Mouse (Mus musculus) midbrain, embryonic 11.5 days (tissue): ENCODE data around the gene Map3k4. TPM values are rescaled to one million over a fixed set of nuclear protein-coding genes. Genes with fewer than 3 reads are reported as not detected.
"Not testable (repeated sequence)": the region's sequence is repeated elsewhere in the genome, so short reads cannot be mapped to it uniquely, and the experiment has no call there.

Source experiments
- ATAC-seq: fragments of 200-750 bp; cut with Nextera tagmentation; 2 replicates; pipeline ENCODE4 v1.8.0; 2017; ENCODE audit warnings: moderate TSS enrichment, moderate library complexity; ENCODE audit not compliant: low FRiP score
- DNase-seq: peaks from one replicate; pipeline ENCODE4 v3.0.0; 2015; ENCODE audit warnings: low spot score; ENCODE audit errors: missing footprints
- H3K27ac ChIP-seq: fragments of 300-500 bp; sonication (generic); 2 replicates; pipeline ENCODE4 v1.5.1; 2014; ENCODE audit warnings: low read depth, low read length
- H3K27me3 ChIP-seq: fragments of 300-500 bp; sonication (generic); 2 replicates; pipeline ENCODE4 v1.6.1; 2014; ENCODE audit warnings: mild to moderate bottlenecking, low read length, moderate library complexity, mixed read lengths; ENCODE audit not compliant: control insufficient read depth, insufficient read depth
- H3K36me3 ChIP-seq: fragments of 300-500 bp; sonication (generic); 2 replicates; pipeline ENCODE4 v1.6.1; 2014; ENCODE audit warnings: mild to moderate bottlenecking, low read length, moderate library complexity, mixed read lengths; ENCODE audit not compliant: control insufficient read depth, insufficient read depth
- H3K4me1 ChIP-seq: fragments of 300-500 bp; sonication (generic); 2 replicates; pipeline ENCODE4 v1.6.1; 2014; ENCODE audit warnings: low read length; ENCODE audit not compliant: control insufficient read depth, insufficient read depth
- H3K4me2 ChIP-seq: fragments of 300-500 bp; sonication (generic); 2 replicates; pipeline ENCODE4 v1.6.1; 2014; ENCODE audit warnings: mild to moderate bottlenecking, moderate library complexity
- H3K4me3 ChIP-seq: fragments of 300-500 bp; sonication (generic); 2 replicates; pipeline ENCODE4 v1.5.1; 2014; ENCODE audit warnings: low read depth, low read length
- H3K9ac ChIP-seq: fragments of 300-500 bp; sonication (generic); 2 replicates; pipeline ENCODE4 v1.6.1; 2014; ENCODE audit warnings: low read length
- H3K9me3 ChIP-seq: fragments of 300-500 bp; sonication (generic); 2 replicates; pipeline ENCODE4 v1.6.1; 2016; ENCODE audit warnings: low read length; ENCODE audit not compliant: control insufficient read depth
- whole genome bisulfite sequencing: fragments of 180-500 bp; shearing (Covaris S2); extraction: QIAGEN DNeasy Blood & Tissue Kit; methylation state at CpG from one replicate; pipeline ENCODE4 v1.1.7; 2014; 5-methylcytosine and 5-hydroxymethylcytosine counted together
- polyA plus RNA-seq: library from polyadenylated mRNA; unstranded; fragments of >200 nt; fragmentation: Nextera tagmentation; extraction: Ambion mirVana; gene quantifications from 2 replicates; pipeline ENCODE4 v1.2.1, GENCODE M21; 2014

Map3k4 gene
- polyA plus RNA-seq, 1 experiment from 2014 or later, result 51.3 TPM

GRCm38 (mm10) chr17:12226551-12226950 is 92.0 kb downstream of the Map3k4 start:
- Histone ChIP-seq H3K27me3 (no peaks in the 10 kb centered on the region), H3K4me3 (no peak overlapping the region), H3K4me1 (no peaks in the 10 kb centered on the region), H3K4me2 (no peak overlapping the region), H3K9me3 (no peaks in the 10 kb centered on the region), H3K27ac (no peak overlapping the region), H3K36me3 (peaks cover 6% of the 10 kb centered on the region), H3K9ac (no peak overlapping the region)
- DNase-seq (peak; percentile 89), ATAC-seq (0 out of 2 replicates have a peak, but pooled peaks have one; percentile 38)
- WGBS, result 66% methylated on average over 12 of the region's 12 CpGs

- ATAC-seq (no peak), DNase-seq (peak; percentile 78)
- Histone ChIP-seq H3K4me3 (no peak overlapping the region), H3K9me3 (no peaks in the 10 kb centered on the region), H3K4me1 (no peaks in the 10 kb centered on the region), H3K4me2 (no peak overlapping the region), H3K27ac (no peak overlapping the region), H3K9ac (no peak overlapping the region), H3K36me3 (peaks cover 2% of the 10 kb centered on the region), H3K27me3 (no peaks in the 10 kb centered on the region)
- WGBS, result 70% methylated on average over 1 of the region's 1 CpGs
These were observed 93.4 kb downstream of the Map3k4 start for GRCm38 (mm10) chr17:12225227-12225626.

GRCm38 (mm10) chr17:12224551-12224950 is 94.0 kb downstream of the Map3k4 start:
- not testable (repeated sequence) for H3K4me2 ChIP-seq, H3K36me3 ChIP-seq, H3K4me1 ChIP-seq, H3K9ac ChIP-seq, H3K9me3 ChIP-seq, H3K4me3 ChIP-seq, H3K27ac ChIP-seq, DNase-seq, ATAC-seq, H3K27me3 ChIP-seq
- 91% methylated on average over 5 of the region's 7 CpGs for WGBS

- DNase-seq, result no peak
- Histone ChIP-seq H3K9me3 (no peaks in the 10 kb centered on the region), H3K27ac (no peak overlapping the region), H3K9ac (no peak overlapping the region), H3K27me3 (no peaks in the 10 kb centered on the region), H3K4me1 (no peaks in the 10 kb centered on the region), H3K4me2 (no peak overlapping the region), H3K4me3 (no peak overlapping the region), H3K36me3 (peaks cover 5% of the 10 kb centered on the region)
- 77% methylated on average over 9 of the region's 9 CpGs for WGBS
- no peak for ATAC-seq
These were observed 94.5 kb downstream of the Map3k4 start for GRCm38 (mm10) chr17:12224145-12224544.

- H3K9ac ChIP-seq, result no peak overlapping the region
- DNase-seq (peak; percentile 78), ATAC-seq (no peak)
- H3K27me3 ChIP-seq, result no peaks in the 10 kb centered on the region
- H3K4me3 ChIP-seq, result no peak overlapping the region
- H3K27ac ChIP-seq, result no peak overlapping the region
- no peaks in the 10 kb centered on the region for H3K4me1 ChIP-seq
- no peaks in the 10 kb centered on the region for H3K9me3 ChIP-seq
- no peak overlapping the region for H3K4me2 ChIP-seq
- WGBS, result 34% methylated on average over 5 of the region's 5 CpGs
- peaks cover 4% of the 10 kb centered on the region for H3K36me3 ChIP-seq
These were observed 94.9 kb downstream of the Map3k4 start for GRCm38 (mm10) chr17:12223682-12224081.

- 83% methylated on average over 6 of the region's 6 CpGs for WGBS
These were observed 96.7 kb downstream of the Map3k4 start for GRCm38 (mm10) chr17:12221926-12222325.

GRCm38 (mm10) chr17:12216224-12216623 is 102.4 kb downstream of the Map3k4 start:
- Histone ChIP-seq H3K27ac (no peak overlapping the region), H3K4me2 (no peak overlapping the region), H3K9me3 (no peaks in the 10 kb centered on the region), H3K36me3 (peaks cover 9% of the 10 kb centered on the region), H3K9ac (no peak overlapping the region), H3K4me1 (no peaks in the 10 kb centered on the region), H3K4me3 (no peak overlapping the region), H3K27me3 (no peaks in the 10 kb centered on the region)
- WGBS, result 82% methylated on average over 6 of the region's 6 CpGs
- ATAC-seq (no peak), DNase-seq (no peak)

More at GRCm38 (mm10) chr17:12221926-12222325, 96.7 kb downstream of the Map3k4 start:
- ATAC-seq (no peak), DNase-seq (no peak)
- Histone ChIP-seq H3K9ac (no peak overlapping the region), H3K27ac (no peak overlapping the region), H3K4me1 (no peaks in the 10 kb centered on the region), H3K4me2 (no peak overlapping the region), H3K4me3 (no peak overlapping the region), H3K36me3 (peaks cover 3% of the 10 kb centered on the region), H3K27me3 (no peaks in the 10 kb centered on the region), H3K9me3 (no peaks in the 10 kb centered on the region)

- no peak overlapping the region for H3K4me2 ChIP-seq
- H3K4me3 ChIP-seq, result no peak overlapping the region
- no peak overlapping the region for H3K9ac ChIP-seq
- no peaks in the 10 kb centered on the region for H3K9me3 ChIP-seq
- 92% methylated on average over 8 of the region's 8 CpGs for WGBS
- H3K4me1 ChIP-seq, result no peaks in the 10 kb centered on the region
- no peaks in the 10 kb centered on the region for H3K27me3 ChIP-seq
- ATAC-seq (no peak), DNase-seq (no peak)
- H3K36me3 ChIP-seq, result peaks cover 6% of the 10 kb centered on the region; the same call in 1 of the 2 replicates
- no peak overlapping the region for H3K27ac ChIP-seq
These were observed 105.2 kb downstream of the Map3k4 start for GRCm38 (mm10) chr17:12213430-12213829.

GRCm38 (mm10) chr17:12212341-12212740 is 106.3 kb downstream of the Map3k4 start:
- Histone ChIP-seq H3K4me2 (no peak overlapping the region), H3K27me3 (no peaks in the 10 kb centered on the region), H3K36me3 (peaks cover 6% of the 10 kb centered on the region; the same call in 1 of the 2 replicates), H3K4me3 (no peak overlapping the region), H3K4me1 (no peaks in the 10 kb centered on the region; the same call in 1 of the 2 replicates), H3K9ac (no peak overlapping the region), H3K9me3 (no peaks in the 10 kb centered on the region), H3K27ac (no peak overlapping the region)
- DNase-seq (no peak), ATAC-seq (no peak)
- WGBS, result 88% methylated on average over 6 of the region's 6 CpGs
